Mouse (Mus musculus): Measurements from ENCODE around the gene Mllt3.
A peak's percentile ranks its signal among the peaks of the same experiment; 100 is the strongest.

The Mllt3 gene

DNA sequence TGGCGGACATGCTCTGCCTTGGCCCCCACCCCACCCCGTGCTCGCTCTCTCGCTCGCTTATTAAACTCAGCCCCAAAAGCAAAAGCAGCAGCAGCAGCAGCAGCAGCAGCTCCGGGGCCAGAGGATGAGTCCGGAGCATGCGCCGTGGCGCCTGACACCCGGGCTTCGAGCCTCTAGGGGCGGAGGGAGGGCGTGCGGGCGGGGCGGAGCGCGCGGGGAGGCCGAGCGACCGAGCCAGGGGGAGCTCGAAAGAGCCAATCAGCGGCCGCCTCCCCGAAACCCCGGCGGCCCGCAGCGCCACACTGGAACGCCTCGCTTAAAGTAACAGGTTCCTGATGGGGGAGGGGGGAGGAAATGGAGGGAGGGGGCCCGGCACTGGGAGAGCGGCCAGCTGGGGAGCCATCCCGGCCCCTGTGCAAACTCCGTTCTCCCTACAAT is at the start of gene Mllt3:
TSS of gene Mllt3 (minus strand) at position 149 of the 438 bp plus-strand sequence.
- DNase-seq, result peak; percentile 95 to 98

DNA sequence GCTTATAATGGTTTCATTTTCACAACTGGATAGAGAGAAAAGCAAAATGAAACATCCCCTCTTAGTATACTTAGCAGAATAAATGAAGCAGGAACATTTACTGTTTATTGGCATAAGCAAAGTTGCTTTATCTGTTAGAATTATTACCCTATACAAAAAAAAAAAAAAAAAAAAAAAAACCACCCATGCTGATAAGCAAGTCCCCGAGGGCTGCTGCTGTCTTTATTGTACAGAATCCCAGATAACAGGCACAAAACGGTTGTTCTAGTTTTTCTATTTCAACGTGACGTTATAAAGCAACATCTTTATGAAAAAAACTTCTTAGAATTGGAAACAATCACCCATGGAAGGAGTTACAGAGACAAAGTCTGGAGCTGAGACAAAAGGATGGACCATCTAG is 49.2 kb upstream of the Mllt3 start:
- DNase-seq, result no peak

DNA sequence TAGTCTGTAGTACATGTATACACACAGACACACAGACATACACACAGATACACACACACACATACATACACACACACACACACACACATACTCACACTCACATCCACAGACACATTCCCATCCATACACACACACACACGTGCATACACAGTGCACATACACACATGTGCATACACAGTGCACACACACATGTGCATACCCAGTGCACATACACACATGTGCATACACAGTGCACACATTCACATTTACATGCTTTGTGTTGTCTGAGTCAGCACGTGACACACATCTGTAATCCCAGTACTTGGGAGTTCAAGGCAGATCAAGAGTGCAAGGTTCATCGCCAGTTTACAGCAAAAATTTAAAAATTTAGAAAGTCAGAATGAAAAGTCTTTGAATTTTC is 48.7 kb upstream of the Mllt3 start:
- DNase-seq, result no peak

DNA sequence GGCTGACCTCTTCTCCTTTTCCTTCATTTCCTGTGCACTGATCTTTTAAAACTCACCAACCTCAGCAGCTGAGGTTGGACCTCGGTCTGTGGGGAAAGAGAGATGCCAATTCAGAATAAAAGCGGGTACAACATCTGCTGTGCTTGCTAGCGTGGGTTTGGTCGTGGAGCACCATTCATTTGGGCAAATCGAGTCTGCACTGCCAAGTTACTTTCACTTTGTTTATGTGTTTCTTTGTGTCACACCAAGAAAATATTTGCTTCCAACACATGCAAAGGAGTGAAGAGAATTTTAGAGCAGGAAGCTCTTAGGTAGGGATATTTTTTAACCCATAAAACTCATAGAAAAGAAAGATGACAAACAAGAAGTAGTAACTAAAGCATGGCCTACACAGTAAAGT is 48.3 kb upstream of the Mllt3 start:
- no peak for DNase-seq

DNA sequence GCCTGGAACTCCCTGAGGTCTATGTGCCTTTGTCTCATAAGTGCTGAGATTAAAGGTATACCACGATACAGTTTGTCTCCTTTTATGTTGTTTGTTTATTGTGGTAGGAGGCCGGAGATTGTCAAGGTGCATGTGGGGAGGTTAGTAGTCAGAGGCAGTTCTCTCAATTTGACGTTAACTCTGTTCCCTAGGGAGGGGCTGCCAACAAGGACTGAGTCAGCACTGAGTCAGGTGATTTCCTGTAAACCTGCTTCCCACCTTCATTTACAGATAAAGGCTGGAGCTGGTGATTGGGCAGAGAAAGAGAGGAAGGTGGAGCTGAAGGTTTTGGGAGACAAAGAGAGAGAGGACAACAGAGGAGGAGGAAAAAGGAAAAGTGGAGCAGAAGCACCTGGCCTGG is 45.8 kb upstream of the Mllt3 start:
- no peak for DNase-seq

DNA sequence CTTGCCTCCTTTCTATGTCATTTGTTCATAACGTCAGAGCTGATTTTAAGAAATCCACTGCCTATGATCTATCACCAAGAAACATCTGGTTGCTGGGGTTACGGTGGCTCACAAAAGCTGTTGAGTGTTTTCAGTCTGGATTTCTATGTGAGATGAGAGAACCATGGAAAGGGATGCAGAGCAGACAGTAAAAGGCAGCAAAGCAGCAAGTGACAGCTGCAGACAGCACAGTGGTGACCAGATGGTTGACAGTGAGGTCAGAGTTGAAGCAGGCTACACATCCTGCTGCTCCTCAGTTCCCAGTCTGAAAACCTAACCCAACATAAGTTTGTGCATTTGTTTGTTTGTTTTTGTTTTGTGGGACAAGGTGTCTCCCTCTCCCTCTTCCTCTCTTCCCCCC is 42.2 kb upstream of the Mllt3 start:
- DNase-seq, result no peak

DNA sequence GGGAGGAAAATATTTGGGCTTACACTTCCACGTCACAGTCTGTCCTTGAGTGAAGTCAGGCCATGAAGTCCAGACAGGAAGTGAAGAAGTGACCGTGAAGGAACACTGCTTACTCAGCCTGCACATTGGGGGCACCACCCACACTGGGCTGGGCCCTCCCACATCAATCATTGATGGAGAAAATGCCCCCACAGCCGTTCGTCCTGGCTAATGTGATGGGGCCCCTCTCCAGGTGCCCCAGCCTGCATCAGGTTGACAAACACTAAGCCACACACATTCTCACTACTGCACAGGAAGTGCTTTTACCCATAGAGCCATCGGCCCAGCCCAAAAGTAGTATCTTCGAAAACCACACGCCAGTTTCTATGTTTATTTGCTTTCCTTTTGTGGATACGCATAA is 13.1 kb upstream of the Mllt3 start:
- DNase-seq, result no peak

DNA sequence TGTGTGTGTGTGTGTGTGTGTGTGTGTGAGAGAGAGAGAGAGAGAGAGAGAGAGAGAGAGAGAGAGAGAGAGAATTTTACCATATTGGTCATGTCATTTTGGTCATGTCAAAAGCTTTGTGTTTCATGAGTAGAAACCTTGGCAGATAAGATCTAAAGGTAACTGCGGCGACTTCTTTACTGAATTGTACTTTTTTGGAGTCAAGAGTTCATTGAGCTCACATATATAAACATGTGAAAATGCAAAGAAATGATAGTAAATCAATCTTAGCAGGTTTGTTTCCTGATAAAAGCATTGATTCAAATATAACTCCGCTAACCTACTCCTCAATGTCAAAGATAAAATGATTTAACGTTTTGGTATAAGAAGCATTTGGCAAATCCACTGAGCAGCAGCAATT is 12.0 kb upstream of the Mllt3 start:
- DNase-seq, result no peak

DNA sequence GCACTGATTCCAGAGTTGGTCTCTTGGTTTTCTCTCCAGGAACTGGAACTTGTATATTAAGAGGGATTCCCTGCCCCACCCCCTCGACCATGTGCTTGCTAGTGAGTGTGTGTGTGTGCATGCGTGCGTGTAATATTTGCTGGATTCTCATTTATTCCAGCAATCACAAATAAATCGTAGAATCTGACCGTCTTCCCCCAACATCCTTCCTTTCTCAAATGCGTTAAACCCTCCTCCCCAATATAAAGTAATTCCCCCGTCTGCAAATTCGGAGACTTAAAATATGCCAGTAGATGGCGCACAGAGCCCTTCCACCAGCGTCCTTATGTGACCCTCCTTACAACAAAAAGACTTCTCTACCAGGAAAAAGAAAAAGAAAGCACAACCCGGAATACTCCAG is 2.2 kb upstream of the Mllt3 start:
- peak; percentile 58 to 65 for DNase-seq

DNA sequence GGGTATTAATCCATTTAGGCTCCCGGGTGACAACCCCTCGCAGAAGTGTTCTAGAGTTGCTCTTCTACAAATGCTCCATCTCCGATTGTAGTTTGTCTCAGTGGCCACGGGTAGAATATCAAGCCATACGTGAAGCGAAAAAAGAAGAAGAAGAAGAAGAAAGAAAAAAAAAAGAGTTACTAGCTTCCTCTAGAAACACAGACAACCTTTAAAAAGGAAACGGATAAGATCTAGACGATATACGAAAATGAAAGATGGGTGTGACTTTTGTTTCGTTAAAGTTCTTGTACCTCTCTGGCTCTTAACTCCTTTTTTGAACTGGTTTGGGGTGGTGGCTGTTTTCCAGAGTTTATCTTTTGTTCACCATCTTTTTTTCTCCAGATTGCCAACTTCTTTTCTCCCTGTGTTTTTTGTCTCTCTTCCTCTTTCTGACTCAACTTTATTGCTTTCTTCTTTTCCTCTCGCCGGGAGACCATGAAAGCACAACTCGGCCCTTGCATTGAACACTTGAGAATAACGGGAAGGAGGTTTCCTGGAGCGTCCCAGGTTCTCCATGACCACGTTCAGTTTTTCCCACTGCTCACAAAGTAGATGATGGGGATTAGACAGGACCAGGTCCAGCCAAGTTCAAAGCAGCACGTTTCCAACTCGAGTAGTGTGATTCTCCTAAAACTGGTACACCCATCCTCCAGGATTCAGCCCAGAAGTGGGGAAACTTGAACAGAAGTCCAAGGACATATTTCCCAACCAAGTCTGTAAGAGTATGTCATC is 1.4 kb upstream of the Mllt3 start:
- no peak for DNase-seq

DNA sequence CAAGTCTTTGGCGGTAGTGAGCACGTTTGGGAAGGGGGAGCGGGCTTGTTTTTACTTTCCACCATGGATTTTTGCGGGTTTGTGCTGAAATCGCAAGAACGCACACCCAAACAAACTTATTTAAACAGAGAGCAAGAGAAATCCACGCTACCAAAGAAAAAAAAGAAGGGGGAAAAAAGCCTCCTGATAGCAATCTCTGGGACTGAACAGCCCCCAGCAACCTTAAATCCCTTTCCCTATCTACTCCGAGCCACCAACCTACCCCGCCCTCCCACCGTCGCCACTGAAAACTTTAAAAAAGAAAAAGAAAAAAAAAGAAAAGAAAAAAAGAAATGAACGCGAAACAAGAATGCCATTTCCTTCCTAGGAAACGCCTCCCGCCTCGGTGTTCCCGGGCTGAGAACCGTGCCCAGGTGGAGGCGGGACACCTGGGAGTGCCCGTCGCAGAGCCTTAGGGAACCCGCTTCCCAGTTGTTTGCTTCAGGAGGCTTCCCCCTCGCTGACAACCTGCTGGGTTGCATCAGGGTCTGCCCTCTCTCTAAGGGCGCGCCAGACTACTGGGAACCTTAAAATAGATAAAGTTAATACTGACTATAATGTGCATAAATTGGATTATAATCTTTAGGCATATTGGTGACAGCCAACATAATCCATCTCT is 694 bp upstream of the Mllt3 start:
- DNase-seq, result peak; percentile 16 to 46

DNA sequence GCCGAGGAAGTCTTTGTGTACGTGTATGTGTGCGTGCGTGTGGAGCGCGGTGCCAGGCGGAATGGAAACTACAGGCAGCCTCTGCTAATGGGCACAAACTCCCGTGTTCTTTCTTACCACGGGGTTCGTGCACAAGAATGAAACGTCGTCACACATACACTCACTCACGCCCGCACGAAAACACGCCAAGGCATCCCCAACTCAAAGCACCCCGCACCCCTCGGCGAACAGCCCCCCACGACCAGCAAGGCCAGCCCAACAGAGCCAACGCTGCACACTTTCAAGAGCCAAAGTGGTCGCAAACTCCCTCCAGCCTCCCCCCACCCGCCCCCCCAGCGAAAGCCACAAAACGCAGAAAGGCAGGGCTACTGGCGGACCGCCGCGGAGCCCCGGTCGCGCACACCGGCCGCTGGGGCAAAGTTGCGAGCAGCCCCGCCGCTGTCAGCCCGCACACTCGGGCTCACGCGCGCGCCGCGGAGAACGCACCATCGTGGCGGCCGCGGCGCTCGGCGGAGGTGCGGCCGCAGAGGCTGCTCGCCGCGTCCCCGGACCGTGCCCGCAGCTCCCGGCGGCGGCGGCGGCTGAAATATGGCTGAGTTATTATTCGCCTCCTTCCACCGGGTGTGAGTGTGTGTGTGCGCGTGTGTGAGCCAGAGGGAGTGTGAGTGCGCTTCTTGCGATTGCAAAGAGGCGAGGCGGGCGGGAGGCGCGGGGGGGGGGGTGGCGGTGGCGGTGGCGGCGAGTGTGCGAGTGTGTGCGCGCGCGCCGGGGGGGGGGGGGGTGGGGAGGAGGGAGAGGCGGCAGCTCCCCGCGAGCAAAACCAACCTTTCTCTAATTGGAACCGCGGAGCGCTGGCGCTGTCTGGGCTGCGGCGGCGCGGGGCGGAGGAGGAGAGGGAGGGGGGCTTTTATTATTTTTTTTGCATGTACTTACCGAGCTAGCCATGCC is 739 bp downstream of the Mllt3 start:
- peak; percentile 44 to 69 for DNase-seq

DNA sequence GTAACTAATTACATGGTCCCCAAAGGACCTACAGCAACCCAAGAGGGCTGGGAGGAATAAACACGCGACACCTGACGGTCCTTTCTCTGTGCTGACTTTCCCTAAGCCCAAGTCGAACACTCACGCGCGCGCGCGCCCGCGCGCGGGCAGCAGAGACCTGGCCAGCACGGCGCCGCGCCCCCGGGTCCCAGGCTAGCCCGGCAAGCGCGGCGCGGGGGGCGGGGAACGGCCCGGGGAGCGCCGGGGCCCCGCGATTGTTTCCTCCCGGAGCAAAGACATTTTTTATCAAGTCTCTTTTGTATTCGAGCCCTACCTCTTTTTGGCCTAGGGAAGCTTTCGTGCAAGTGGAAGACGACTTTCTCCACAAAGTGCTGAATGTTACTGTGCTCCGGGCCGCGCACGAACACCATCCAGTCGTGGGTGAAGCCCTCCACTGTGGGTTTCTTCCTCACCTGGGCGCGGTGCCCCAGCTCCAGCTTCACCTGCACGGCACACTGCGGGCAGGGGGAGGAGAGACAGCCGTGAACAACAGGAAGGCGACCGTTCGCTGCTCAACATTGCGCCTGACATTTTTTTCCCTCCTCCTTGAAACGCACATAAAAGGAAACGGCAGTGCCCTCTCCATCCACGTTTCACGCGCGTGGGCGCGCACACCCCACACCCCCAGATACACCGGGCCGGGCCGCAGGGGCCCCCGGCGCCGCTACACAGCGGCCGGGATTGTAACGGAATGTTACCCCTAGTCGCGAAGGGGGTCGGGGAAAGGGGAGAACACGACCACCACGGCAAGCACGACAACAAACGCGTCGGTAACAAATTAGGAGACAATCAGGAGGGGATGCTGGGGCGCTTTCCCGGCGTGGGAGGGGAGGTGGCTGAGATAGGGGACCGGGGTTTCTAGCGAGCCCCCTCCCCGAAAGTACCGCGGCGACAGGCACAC is 1.7 kb downstream of the Mllt3 start:
- DNase-seq, result peak; percentile 42 to 66

DNA sequence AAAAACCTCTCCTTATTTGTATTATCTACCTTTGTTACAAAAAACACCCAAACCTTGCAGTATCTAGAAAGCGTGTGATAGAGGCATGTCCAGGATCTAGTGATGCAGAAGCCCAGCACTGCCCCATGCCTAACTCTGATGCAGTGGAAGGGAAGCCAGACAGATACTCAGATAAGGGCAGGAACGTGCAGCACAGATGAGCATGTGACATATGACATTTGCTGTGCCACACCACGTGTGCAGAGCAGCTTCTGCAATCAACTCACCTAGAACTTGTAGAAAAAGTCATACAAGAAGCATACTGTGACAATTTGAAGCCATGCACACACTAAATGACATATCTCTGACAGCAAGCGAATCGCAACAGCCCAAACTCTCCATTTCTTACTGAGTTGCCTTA is 9.6 kb downstream of the Mllt3 start:
- DNase-seq, result no peak

DNA sequence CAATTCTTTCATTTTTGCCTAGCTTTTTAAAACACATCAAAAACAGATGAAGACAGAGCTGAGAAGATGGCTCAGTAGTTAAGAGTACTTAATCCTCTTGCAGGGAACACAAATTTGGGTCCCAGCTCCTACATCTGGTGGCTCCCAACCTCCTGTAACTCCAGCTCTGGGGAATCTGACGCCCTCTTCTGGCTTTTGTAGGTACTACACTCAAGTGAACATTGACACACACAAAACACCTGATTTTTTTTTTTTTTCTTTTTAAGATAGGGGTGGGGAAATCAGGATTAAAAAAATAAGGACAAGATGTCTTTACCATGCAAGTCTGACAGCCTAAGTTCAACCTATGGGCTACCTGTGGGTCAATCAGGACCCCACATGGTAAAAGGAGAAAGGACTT is 10.5 kb downstream of the Mllt3 start:
- peak in 1 of 2 experiments; percentile 27 for DNase-seq

DNA sequence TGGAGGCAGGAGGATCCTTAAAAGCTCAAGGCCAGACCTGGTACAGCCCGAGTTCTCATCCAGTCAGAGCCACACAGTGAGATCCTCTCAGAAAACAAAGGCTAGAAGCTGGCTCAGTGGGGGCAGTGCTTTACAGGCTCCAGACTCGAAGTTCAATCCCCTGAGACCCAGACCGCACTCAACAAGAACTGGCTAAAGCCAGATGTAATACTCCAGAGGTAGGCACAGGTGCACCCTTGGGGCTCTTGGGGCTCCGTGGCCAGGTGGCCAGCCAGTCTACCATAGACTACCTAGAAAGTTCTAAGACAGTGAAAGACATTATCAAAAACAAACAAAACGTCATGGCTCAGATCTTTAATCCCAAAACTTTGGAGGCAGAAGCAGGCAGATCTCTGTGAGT is 12.7 kb downstream of the Mllt3 start:
- DNase-seq, result no peak

DNA sequence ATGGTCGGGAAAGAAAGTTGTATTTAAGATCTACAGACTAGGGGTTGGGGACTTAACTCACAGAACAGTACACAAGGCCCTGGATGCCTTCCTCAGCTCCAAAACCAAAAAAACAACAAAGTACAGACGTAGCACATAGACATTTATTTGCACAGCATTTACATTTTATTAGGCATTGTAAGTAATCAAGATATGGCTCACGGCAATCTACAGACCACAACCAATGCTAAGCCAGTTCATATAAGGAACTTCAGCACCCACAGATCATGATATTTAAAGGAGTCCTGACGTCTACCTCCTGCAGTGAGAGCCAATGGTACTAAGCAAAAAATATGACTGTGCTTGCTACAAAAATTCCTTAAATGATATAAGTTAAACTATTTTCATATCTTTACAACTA is 13.5 kb downstream of the Mllt3 start:
- DNase-seq, result no peak

DNA sequence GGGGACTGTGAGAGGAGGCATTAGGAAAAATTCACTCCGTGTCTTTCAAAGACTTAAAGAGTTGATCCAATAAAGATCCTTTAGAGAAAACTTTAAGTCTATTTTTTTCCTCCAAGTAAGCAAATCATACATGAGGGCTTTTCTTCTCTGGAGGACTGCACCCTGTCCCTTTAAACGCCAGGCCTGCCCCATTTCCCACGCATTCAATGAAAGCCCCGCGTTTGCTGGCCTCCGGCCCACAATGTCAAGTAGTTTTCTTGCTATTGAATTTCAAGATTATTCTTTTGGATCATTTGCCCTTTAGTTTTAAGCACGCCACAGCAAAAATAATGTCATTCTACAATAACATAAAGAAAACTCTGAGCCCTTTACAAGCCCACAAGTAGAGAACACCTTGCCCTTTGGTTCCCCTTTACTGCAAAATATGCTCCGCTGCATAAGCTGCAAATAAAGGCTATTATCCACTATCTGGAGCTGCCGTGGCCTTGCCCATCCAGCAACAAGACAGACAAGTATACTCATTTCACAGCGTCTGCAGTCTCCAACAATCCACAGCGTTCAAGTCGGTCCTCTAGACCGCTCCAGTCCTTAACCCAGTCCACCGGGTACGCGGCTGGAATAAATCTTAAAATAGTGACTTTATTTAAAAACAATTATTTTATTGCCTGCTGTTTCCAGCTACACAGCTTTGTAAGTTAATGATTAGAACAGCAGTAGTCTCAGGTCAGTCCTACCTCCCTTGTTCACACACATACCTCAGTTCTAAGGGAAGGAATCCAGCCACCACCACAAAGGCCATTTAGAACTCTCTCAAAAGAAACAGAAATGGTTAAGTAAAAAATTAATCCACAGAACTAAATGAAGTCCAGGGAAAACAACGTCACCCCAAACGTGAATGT is 15.5 kb downstream of the Mllt3 start:
- DNase-seq, result peak; percentile 55 to 57

DNA sequence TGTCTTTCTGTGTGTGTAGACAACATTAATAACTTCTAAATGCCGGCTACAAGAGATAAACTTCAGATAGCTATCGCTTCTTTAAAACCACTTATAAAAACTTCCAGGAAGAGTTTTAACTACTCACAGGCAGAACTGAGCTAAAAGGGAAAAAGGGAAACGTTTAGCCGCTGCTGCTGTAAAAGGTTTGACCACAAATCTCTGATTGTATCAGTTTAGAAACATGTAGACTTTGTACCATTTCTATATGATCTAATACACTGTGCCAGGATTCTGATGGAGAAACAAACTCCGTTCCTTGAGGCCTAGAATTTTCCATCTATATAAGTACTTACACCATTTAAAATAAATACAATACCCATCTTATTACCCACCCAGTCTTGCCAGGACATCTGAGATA is 17.4 kb downstream of the Mllt3 start:
- no peak for DNase-seq

DNA sequence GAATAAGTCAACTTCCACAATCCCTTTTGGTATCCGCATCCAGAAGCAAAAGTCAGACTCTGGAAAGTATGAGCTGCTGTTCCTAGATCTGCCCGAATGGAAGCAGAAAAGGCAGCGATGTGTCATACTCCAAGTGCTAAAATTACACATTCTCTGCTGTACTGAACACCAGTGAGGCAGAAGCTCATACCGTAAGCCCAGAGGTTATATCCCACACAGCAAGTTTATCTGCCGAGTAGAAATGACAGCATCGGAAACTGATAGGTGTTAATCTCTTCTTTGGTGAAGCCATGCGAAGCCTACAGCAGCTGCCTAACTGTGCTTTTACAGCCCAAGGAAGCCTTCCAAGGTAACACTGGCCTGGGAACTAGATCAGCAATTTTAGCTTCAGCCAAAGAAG is 17.9 kb downstream of the Mllt3 start:
- no peak for DNase-seq

DNA sequence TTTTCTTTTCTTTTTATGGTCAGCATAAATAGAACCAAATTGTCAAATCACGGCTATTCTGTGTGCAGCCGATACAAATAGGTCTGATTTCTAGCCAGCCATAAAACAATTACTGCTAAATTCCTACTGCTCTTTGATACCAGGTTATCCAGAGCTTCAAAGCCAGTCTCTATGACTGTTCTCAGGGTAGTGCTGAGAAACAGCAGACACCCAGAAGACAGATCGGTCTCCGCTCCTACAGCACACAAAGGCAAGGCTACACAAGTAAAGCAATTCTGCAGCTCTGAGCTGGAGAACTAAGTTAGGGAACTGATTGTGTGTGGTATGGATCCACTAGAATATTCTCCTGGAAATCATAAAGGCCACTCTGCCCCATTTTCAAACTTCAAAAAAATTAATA is 20.4 kb downstream of the Mllt3 start:
- DNase-seq, result no peak
